Mouse (Mus musculus) megakaryocyte, embryonic 14.5 days (primary cell): ENCODE results near the gene Cfap126.

ENCODE experiments used
- FLI1 ChIP-seq: IDR thresholded peaks from 2 replicates; pipeline ENCODE4 v1.6.1; 2012; ENCODE audit warnings: low read length, inconsistent platforms, mixed read lengths
- GATA1 ChIP-seq: IDR thresholded peaks from 3 replicates; pipeline ENCODE4 v1.6.1; 2012; ENCODE audit warnings: mixed read lengths, low read length, inconsistent platforms, borderline replicate concordance

DNA sequence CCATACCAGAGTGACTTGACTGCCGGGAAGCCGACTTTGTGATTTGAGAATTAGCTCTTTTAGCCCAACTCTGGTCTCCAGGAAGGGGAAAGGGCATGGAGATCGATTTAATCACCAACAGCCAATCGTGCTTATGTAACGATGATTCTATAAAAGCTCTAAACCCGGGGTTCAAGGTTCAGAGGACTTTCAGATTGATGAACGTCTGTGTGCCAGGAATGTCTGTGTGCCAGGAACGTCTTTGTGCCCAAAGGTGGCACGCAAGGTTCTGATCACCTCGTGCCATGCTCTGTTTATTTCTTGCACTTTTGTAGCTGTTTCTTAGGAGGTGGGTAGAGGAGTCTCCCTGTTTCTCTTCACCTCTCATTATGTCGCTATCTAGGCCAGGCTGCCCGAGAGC lies 55.2 kb downstream of the Cfap126 start:
- TF ChIP-seq FLI1 (no peak), GATA1 (no peak)
